In genomic region chr12:83842678-83843440, GRCm38 (mm10) we compare ENCODE assay signal across 26 mouse cellular contexts.
A peak's percentile ranks its signal among the peaks of the same experiment; 100 is the strongest.
DNase-seq lines count a peak whose midpoint lies in the region; ATAC-seq and TF ChIP-seq lines count a peak whose summit lies in the region.
"Had no signal": no experiment of that assay in that cellular context is flagged by ENCODE, and none has a peak within 500 bp of the region (broad histone marks: within the 10 kb centered on the region; RNA-seq: fewer than 3 reads in every experiment).

No protein-coding gene starts in this region.

- no peak overlapping the region for H3K27ac ChIP-seq in intestine, embryonic 14.5 days (ENCODE audit: low read depth)
- H3K27ac ChIP-seq in intestine, embryonic 16.5 days (ENCODE audit: low read length) = peak overlapping the region; percentile 57
- H3K27ac ChIP-seq in heart, adult 2 months = no peak overlapping the region
- H3K27ac ChIP-seq in limb, embryonic 10.5 days = no peak overlapping the region
- H3K27ac ChIP-seq: embryonic facial prominence, embryonic 13.5 days; embryonic facial prominence, embryonic 15.5 days; forebrain, embryonic 10.5 days; forebrain, embryonic 12.5 days had no signal

- peaks cover 17% of the 10 kb centered on the region for H3K36me3 ChIP-seq in intestine, embryonic 14.5 days (ENCODE audit: control insufficient read depth, insufficient read depth, low read length)
- no peaks in the 10 kb centered on the region for H3K36me3 ChIP-seq in intestine, embryonic 16.5 days (ENCODE audit: control insufficient read depth, insufficient read depth, low read length)
- H3K36me3 ChIP-seq in heart, adult 2 months (ENCODE audit: control insufficient read depth, insufficient read depth, low read length) = no peaks in the 10 kb centered on the region; the same call in 1 of the 2 replicates
- peaks cover 41% of the 10 kb centered on the region for H3K36me3 ChIP-seq in limb, embryonic 10.5 days

- no peak for TF ChIP-seq EP300 in heart, adult 2 months (IDR thresholded peaks at IDR 0.05; ENCODE audit: insufficient read depth, low read depth, low read length)

- H3K27me3 ChIP-seq in intestine, embryonic 14.5 days (replicated peaks; ENCODE audit: control insufficient read depth, insufficient read depth, low read length) = no peaks in the 10 kb centered on the region
- H3K27me3 ChIP-seq in intestine, embryonic 16.5 days (replicated peaks; ENCODE audit: control insufficient read depth, insufficient read depth, low read length) = no peaks in the 10 kb centered on the region
- no peaks in the 10 kb centered on the region for H3K27me3 ChIP-seq in heart, adult 2 months (ENCODE audit: control insufficient read depth, insufficient read depth, low read length)
- no peaks in the 10 kb centered on the region for H3K27me3 ChIP-seq in limb, embryonic 10.5 days (ENCODE audit: low read depth, poor library complexity, severe bottlenecking)
- H3K27me3 ChIP-seq: embryonic facial prominence, embryonic 13.5 days; embryonic facial prominence, embryonic 15.5 days; forebrain, embryonic 12.5 days; Patski had no signal

- ATAC-seq in intestine, embryonic 14.5 days (replicated peaks; ENCODE audit: low FRiP score, low TSS enrichment, low read depth) = 0 out of 2 replicates have a peak, but pooled peaks have one; percentile 32
- ATAC-seq in intestine, embryonic 16.5 days = peak; percentile 84
- ATAC-seq: activated CD4-positive, CD25-positive, alpha-beta regulatory T cell, adult 4 months; forebrain, embryonic 14.5 days; forebrain, embryonic 16.5 days; Patski had no signal

- DNase-seq in 3T3-L1 (ENCODE audit: low read depth, low spot score) = peak; percentile 10
- no peak for DNase-seq in intestine, embryonic 14.5 days (ENCODE audit: low spot score)
- DNase-seq in large intestine, adult 2 months (ENCODE audit: low read depth, low spot score) = peak; percentile 36
- no peak for DNase-seq in heart, adult 2 months
- no peak for DNase-seq in limb, embryonic 10.5 days (ENCODE audit: low spot score)
- no peak for DNase-seq in lung, adult 18-20 months
- DNase-seq in spleen, adult 18-20 months = no peak
- DNase-seq: adrenal gland, adult 8-10 months; adrenal gland, postnatal 25 days; cerebellum, adult 11 months; cerebellum, adult 18-20 months; cerebellum, adult 8-10 months; cerebellum, adult 9-11 months; cerebellum, postnatal 14 days; cerebellum, postnatal 36 days; embryo, embryonic 11 days had no signal

- no peak for TF ChIP-seq CTCF in heart, adult 2 months (IDR thresholded peaks at IDR 0.05)

- 72% methylated on average over 3 of the region's 3 CpGs for WGBS in intestine, embryonic 14.5 days
- 64% methylated on average over 3 of the region's 3 CpGs for WGBS in intestine, embryonic 16.5 days
- 32% methylated on average over 3 of the region's 3 CpGs for WGBS in large intestine, adult 2 months
- 92% methylated on average over 3 of the region's 3 CpGs for WGBS in heart, adult 2 months
- 93% methylated on average over 3 of the region's 3 CpGs for WGBS in limb, embryonic 10.5 days

- no peak for TF ChIP-seq POLR2A in heart, adult 2 months (IDR thresholded peaks at IDR 0.05; ENCODE audit: insufficient read depth, low read depth, low read length)

- intact Hi-C loops in heart, adult 2 months (cut with DNase I) = no loop called here

- no peaks in the 10 kb centered on the region for H3K79me2 ChIP-seq in heart, adult 2 months (replicated peaks; ENCODE audit: control insufficient read depth, insufficient read depth, low read length)

- H3K9me3 ChIP-seq in intestine, embryonic 14.5 days (ENCODE audit: control insufficient read depth, low read length) = no peaks in the 10 kb centered on the region
- H3K9me3 ChIP-seq in intestine, embryonic 16.5 days (ENCODE audit: control insufficient read depth, low read length) = no peaks in the 10 kb centered on the region
- H3K9me3 ChIP-seq in limb, embryonic 10.5 days (replicated peaks) = no peaks in the 10 kb centered on the region
- H3K9me3 ChIP-seq: embryonic facial prominence, embryonic 13.5 days; embryonic facial prominence, embryonic 15.5 days; forebrain, embryonic 10.5 days; forebrain, embryonic 12.5 days had no signal

- no peak overlapping the region for H3K4me3 ChIP-seq in intestine, embryonic 14.5 days (ENCODE audit: low read depth, low read length)
- no peak overlapping the region for H3K4me3 ChIP-seq in intestine, embryonic 16.5 days (ENCODE audit: low read length)
- H3K4me3 ChIP-seq in heart, adult 2 months = no peak overlapping the region
- H3K4me3 ChIP-seq in limb, embryonic 10.5 days = no peak overlapping the region
- H3K4me3 ChIP-seq: embryonic facial prominence, embryonic 13.5 days; embryonic facial prominence, embryonic 15.5 days; erythroblast, embryonic 14.5 days; forebrain, embryonic 10.5 days; forebrain, embryonic 12.5 days had no signal

- no peak overlapping the region for H3K4me2 ChIP-seq in intestine, embryonic 14.5 days (ENCODE audit: low read length)
- H3K4me2 ChIP-seq in intestine, embryonic 16.5 days (ENCODE audit: low read depth, low read length) = no peak overlapping the region
- H3K4me2 ChIP-seq: embryonic facial prominence, embryonic 13.5 days; embryonic facial prominence, embryonic 15.5 days; forebrain, embryonic 12.5 days had no signal

- no peak overlapping the region for H3K9ac ChIP-seq in intestine, embryonic 14.5 days (ENCODE audit: low read length)
- H3K9ac ChIP-seq in intestine, embryonic 16.5 days (ENCODE audit: low read depth, low read length) = no peak overlapping the region
- no peak overlapping the region for H3K9ac ChIP-seq in heart, adult 2 months (ENCODE audit: low read depth, low read length)
- H3K9ac ChIP-seq: embryonic facial prominence, embryonic 13.5 days; embryonic facial prominence, embryonic 15.5 days; forebrain, embryonic 12.5 days had no signal

- H3K4me1 ChIP-seq in intestine, embryonic 14.5 days (replicated peaks; ENCODE audit: control insufficient read depth, insufficient read depth, low read length) = no peaks in the 10 kb centered on the region; the same call in 1 of the 2 replicates
- 0 out of 2 replicates have a peak, but pooled peaks cover 2% of the 10 kb centered on the region for H3K4me1 ChIP-seq in intestine, embryonic 16.5 days (ENCODE audit: control insufficient read depth, insufficient read depth, low read length)
- no peaks in the 10 kb centered on the region; the same call in 1 of the 2 replicates for H3K4me1 ChIP-seq in heart, adult 2 months (ENCODE audit: control insufficient read depth, insufficient read depth, low read length)
- H3K4me1 ChIP-seq in limb, embryonic 10.5 days = no peaks in the 10 kb centered on the region
- H3K4me1 ChIP-seq: embryonic facial prominence, embryonic 13.5 days; embryonic facial prominence, embryonic 15.5 days; forebrain, embryonic 10.5 days; forebrain, embryonic 12.5 days had no signal

Comparison
In these comparisons a context has a peak if more than half of its experiments do, and no peak if none do; other contexts are left out.
1. DNase-seq: peak in 3T3-L1 (single experiment) and large intestine, adult 2 months (single experiment); none in intestine, embryonic 14.5 days (single experiment), heart, adult 2 months (0 of 2), limb, embryonic 10.5 days (single experiment), lung, adult 18-20 months (0 of 2) and spleen, adult 18-20 months (0 of 2).